Mouse (Mus musculus) MEL (cell line): ENCODE data around the gene Polr1d. TPM values are rescaled to one million over a fixed set of nuclear protein-coding genes. Genes with fewer than 3 reads are reported as not detected.

Experiments used
- DNase-seq: peaks from one replicate; pipeline ENCODE4 v3.0.0; 2011; ENCODE audit warnings: low read depth, low spot score
- H3K27ac ChIP-seq: 2 replicates; pipeline ENCODE4 v1.5.1; 2012; ENCODE audit warnings: low read depth, mild to moderate bottlenecking, control low read depth, low read length, moderate library complexity; ENCODE audit not compliant: control insufficient read depth
- H3K27me3 ChIP-seq, 2 experiments: fragments of 150-350 bp in 1 of 2; sonication (generic) in 1 of 2; 2 replicates each; pipeline ENCODE4 v1.6.1; 2012; ENCODE audit warnings: low read length in 2 of 2, mild to moderate bottlenecking in 2 of 2, improper control_type of control experiment in 1 of 2, moderate library complexity in 1 of 2; ENCODE audit not compliant: insufficient read depth in 2 of 2, control insufficient read depth in 1 of 2
- H3K36me3 ChIP-seq, 2 experiments: 2 replicates each; pipeline ENCODE4 v1.6.1; 2012 to 2014; ENCODE audit warnings: low read length in 2 of 2, improper control_type of control experiment in 1 of 2, inconsistent platforms in 1 of 2, mild to moderate bottlenecking in 1 of 2; ENCODE audit not compliant: insufficient read depth in 2 of 2, control insufficient read depth in 1 of 2
- H3K4me1 ChIP-seq, 2 experiments: fragments of 150-350 bp in 1 of 2; sonication (generic) in 1 of 2; 2 replicates each; pipeline ENCODE4 v1.6.1; 2012; ENCODE audit warnings: low read length in 2 of 2, improper control_type of control experiment in 1 of 2, mild to moderate bottlenecking in 1 of 2; ENCODE audit not compliant: insufficient read depth in 2 of 2, control insufficient read depth in 1 of 2
- H3K4me3 ChIP-seq, 2 experiments: fragments of 150-350 bp in 1 of 2; sonication (generic) in 1 of 2; 2 replicates each; pipeline ENCODE4 v1.5.1; 2012; ENCODE audit warnings: low read depth in 2 of 2, low read length in 2 of 2, mild to moderate bottlenecking in 2 of 2, moderate library complexity in 2 of 2, control low read depth in 1 of 2, improper control_type of control experiment in 1 of 2; ENCODE audit not compliant: control insufficient read depth in 1 of 2, insufficient read depth in 1 of 2
- H3K79me2 ChIP-seq: 2 replicates; pipeline ENCODE4 v1.6.1; 2012; ENCODE audit warnings: mild to moderate bottlenecking, low read length, moderate library complexity; ENCODE audit not compliant: control insufficient read depth, poor library complexity, insufficient read depth
- H3K9ac ChIP-seq: 2 replicates; pipeline ENCODE4 v1.6.1; 2012; ENCODE audit warnings: low read depth, mild to moderate bottlenecking, control low read depth, low read length, moderate library complexity; ENCODE audit not compliant: control insufficient read depth, poor library complexity, severe bottlenecking
- H3K9me3 ChIP-seq: fragments of 150-350 bp; sonication (generic); replicated peaks from 2 replicates; pipeline ENCODE4 v1.6.1; 2012; ENCODE audit warnings: mild to moderate bottlenecking, low read length, improper control_type of control experiment, moderate library complexity; ENCODE audit not compliant: insufficient read depth
- BHLHE40 ChIP-seq: IDR thresholded peaks from 2 replicates; pipeline ENCODE4 v1.6.1; 2012; ENCODE audit warnings: low read depth, mild to moderate bottlenecking, inconsistent platforms, low read length, improper control_type of control experiment, borderline replicate concordance
- CHD1 ChIP-seq: IDR thresholded peaks from 2 replicates; pipeline ENCODE4 v1.6.1; 2012; ENCODE audit warnings: low read depth, mild to moderate bottlenecking, inconsistent platforms, low read length, improper control_type of control experiment
- CHD2 ChIP-seq: IDR thresholded peaks from 2 replicates; pipeline ENCODE4 v1.6.1; 2011; ENCODE audit warnings: low read length, improper control_type of control experiment
- ELF1 ChIP-seq: IDR thresholded peaks from 2 replicates; pipeline ENCODE4 v1.6.1; 2014; ENCODE audit warnings: low read depth, mild to moderate bottlenecking, inconsistent platforms, low read length, improper control_type of control experiment, moderate library complexity
- GATA1 ChIP-seq: IDR thresholded peaks from 2 replicates; pipeline ENCODE4 v1.6.1; 2011; ENCODE audit warnings: low read depth, low read length, improper control_type of control experiment
- HCFC1 ChIP-seq: IDR thresholded peaks from 2 replicates; pipeline ENCODE4 v1.6.1; 2012; ENCODE audit warnings: low read depth, mild to moderate bottlenecking, inconsistent platforms, low read length, improper control_type of control experiment, moderate library complexity
- JUND ChIP-seq: IDR thresholded peaks from 2 replicates; pipeline ENCODE4 v1.6.1; 2011; ENCODE audit warnings: low read depth, mild to moderate bottlenecking, improper control_type of control experiment, low read length
- KAT2A ChIP-seq: conservative IDR thresholded peaks from 2 replicates; pipeline ENCODE4 v1.6.1; 2012; ENCODE audit warnings: low read depth, low read length, improper control_type of control experiment, inconsistent platforms
- MAFK ChIP-seq: IDR thresholded peaks from 2 replicates; pipeline ENCODE4 v1.6.1; 2011; ENCODE audit warnings: low read depth, mild to moderate bottlenecking, low read length, improper control_type of control experiment, borderline replicate concordance
- MAX ChIP-seq: IDR thresholded peaks from 2 replicates; pipeline ENCODE4 v1.6.1; 2011; ENCODE audit warnings: low read length, improper control_type of control experiment
- MAZ ChIP-seq: IDR thresholded peaks from 2 replicates; pipeline ENCODE4 v1.6.1; 2012; ENCODE audit warnings: low read depth, mild to moderate bottlenecking, inconsistent platforms, low read length, improper control_type of control experiment
- MXI1 ChIP-seq: IDR thresholded peaks from 2 replicates; pipeline ENCODE4 v1.6.1; 2011; ENCODE audit warnings: mild to moderate bottlenecking, low read depth, low read length, improper control_type of control experiment
- MYB ChIP-seq: IDR thresholded peaks from 2 replicates; pipeline ENCODE4 v1.6.1; 2011; ENCODE audit warnings: mild to moderate bottlenecking, low read depth, low read length, improper control_type of control experiment
- MYC ChIP-seq: IDR thresholded peaks from 2 replicates; pipeline ENCODE4 v1.6.1; 2011; ENCODE audit warnings: low read depth, mild to moderate bottlenecking, low read length, improper control_type of control experiment, moderate library complexity
- NELFE ChIP-seq: IDR thresholded peaks from 2 replicates; pipeline ENCODE4 v1.6.1; 2011; ENCODE audit warnings: low read depth, low read length, improper control_type of control experiment
- NRF1 ChIP-seq: IDR thresholded peaks from 2 replicates; pipeline ENCODE4 v1.6.1; 2014; ENCODE audit warnings: low read depth, mild to moderate bottlenecking, inconsistent platforms, low read length, improper control_type of control experiment, moderate library complexity; ENCODE audit not compliant: poor library complexity, insufficient read depth, severe bottlenecking
- POLR2AphosphoS2 ChIP-seq: IDR thresholded peaks from 2 replicates; pipeline ENCODE4 v1.6.1; 2011; ENCODE audit warnings: low read length, improper control_type of control experiment
- POLR2AphosphoS5 ChIP-seq: IDR thresholded peaks from 2 replicates; pipeline ENCODE4 v1.6.1; 2012; ENCODE audit warnings: low read depth, borderline replicate concordance, mild to moderate bottlenecking, inconsistent platforms, low read length, moderate library complexity, mixed read lengths
- TCF12 ChIP-seq: IDR thresholded peaks from 2 replicates; pipeline ENCODE4 v1.6.1; 2014; ENCODE audit warnings: low read depth, mild to moderate bottlenecking, inconsistent platforms, low read length, improper control_type of control experiment, moderate library complexity
- UBTF ChIP-seq: IDR thresholded peaks from 2 replicates; pipeline ENCODE4 v1.6.1; 2012; ENCODE audit warnings: low read depth, mild to moderate bottlenecking, inconsistent platforms, low read length, improper control_type of control experiment, moderate library complexity, borderline replicate concordance; ENCODE audit not compliant: insufficient read depth
- USF1 ChIP-seq: IDR thresholded peaks from 2 replicates; pipeline ENCODE4 v1.6.1; 2014; ENCODE audit warnings: low read depth, mild to moderate bottlenecking, inconsistent platforms, low read length, improper control_type of control experiment, moderate library complexity
- ZNF384 ChIP-seq: IDR thresholded peaks from 2 replicates; pipeline ENCODE4 v1.6.1; 2012; ENCODE audit warnings: low read depth, mild to moderate bottlenecking, inconsistent platforms, low read length, improper control_type of control experiment
- polyA plus RNA-seq, 2 experiments: library from polyadenylated mRNA; stranded (reverse) in 1 of 2; unstranded in 1 of 2; fragments of >175 nt in 1 of 2; fragments of >200 nt in 1 of 2; gene quantifications; 2 replicates each; pipeline versions ENCODE4 v1.2.1 to v1.2.4; 2012; ENCODE audit warnings: low replicate concordance in 2 of 2, low read depth in 1 of 2; ENCODE audit not compliant: insufficient read length in 2 of 2, insufficient read depth in 1 of 2, missing spikeins in 1 of 2
- total RNA-seq: library from RNA; depleted of rRNA; stranded (reverse); fragments of 300-350 nt; gene quantifications from 2 replicates; pipeline ENCODE4 v1.2.3, GENCODE M21; 2012

Polr1d gene
- total and polyA plus RNA-seq, 3 experiments: 185 to 506 (median 388) TPM

DNA sequence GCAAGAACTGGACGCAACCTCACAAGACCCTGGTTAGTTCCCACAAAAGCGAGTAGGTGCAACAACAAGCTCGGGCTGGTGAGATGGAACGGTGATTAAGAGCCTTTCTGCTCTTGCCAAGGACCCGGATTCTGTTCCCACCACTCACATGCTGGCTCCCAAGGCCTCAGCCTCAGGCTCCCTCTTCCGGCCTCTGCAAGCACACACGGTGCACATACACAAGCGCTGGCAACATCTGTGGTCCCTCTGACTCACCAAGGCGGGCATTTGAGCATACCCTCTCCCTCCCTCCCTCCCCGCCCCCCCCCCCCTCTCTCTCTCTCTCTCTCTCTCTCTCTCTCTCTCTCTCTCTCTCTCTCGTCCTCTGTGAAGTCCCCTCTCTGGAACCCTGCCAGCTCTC lies 31.5 kb upstream of the Polr1d start:
- peaks cover 0 to 5% of the 10 kb centered on the region in 2 experiments; a peak in 2 of 4 replicates for H3K36me3 ChIP-seq
- no peaks in the 10 kb centered on the region for H3K9me3 ChIP-seq
- TF ChIP-seq CHD1 (no peak), NELFE (no peak), MYC (no peak), NRF1 (no peak), TCF12 (no peak), ZNF384 (no peak), MAZ (no peak), POLR2AphosphoS2 (no peak), MYB (no peak), JUND (no peak), MXI1 (no peak), CHD2 (no peak), MAFK (no peak)
- H3K4me1 ChIP-seq: no peaks in the 10 kb centered on the region
- no peak for DNase-seq
- H3K9ac ChIP-seq: no peak overlapping the region
- no peak overlapping the region for H3K4me3 ChIP-seq
- H3K79me2 ChIP-seq: peaks cover 23% of the 10 kb centered on the region
- no peaks in the 10 kb centered on the region for H3K27me3 ChIP-seq
- no peak overlapping the region for H3K27ac ChIP-seq

DNA sequence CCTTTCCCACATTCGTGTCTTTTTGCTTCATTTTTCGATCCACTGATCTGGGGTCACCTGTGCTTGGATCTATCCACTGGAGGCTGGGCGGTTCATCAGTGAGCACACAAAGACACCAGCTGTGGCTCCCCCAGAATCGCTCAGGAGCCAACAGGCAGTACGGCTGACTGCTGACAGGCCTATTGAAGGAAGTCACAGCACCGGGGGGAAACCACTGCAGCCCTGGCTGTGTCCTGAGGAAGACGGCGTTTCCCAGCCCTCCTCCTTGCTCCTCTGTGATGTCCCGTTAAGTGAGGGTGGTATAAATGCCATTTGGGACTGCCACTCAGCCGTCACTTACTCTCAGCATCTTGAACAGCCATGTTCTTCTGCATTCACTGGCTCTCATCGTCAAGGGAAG lies 30.9 kb upstream of the Polr1d start:
- Histone ChIP-seq H3K4me3 (no peak overlapping the region), H3K27me3 (no peaks in the 10 kb centered on the region), H3K9me3 (no peaks in the 10 kb centered on the region), H3K9ac (no peak overlapping the region), H3K4me1 (no peaks in the 10 kb centered on the region), H3K79me2 (peaks cover 24% of the 10 kb centered on the region), H3K27ac (no peak overlapping the region), H3K36me3 (peaks cover 0 to 5% of the 10 kb centered on the region in 2 experiments; a peak in 2 of 4 replicates)
- DNase-seq: no peak
- no peak for TF ChIP-seq HCFC1
- TF ChIP-seq GATA1: no peak
- TF ChIP-seq MAX: no peak
- no peak for TF ChIP-seq BHLHE40
- TF ChIP-seq USF1: no peak
- no peak for TF ChIP-seq POLR2AphosphoS5
- no peak for TF ChIP-seq JUND
- TF ChIP-seq MYC: no peak
- no peak for TF ChIP-seq KAT2A
- TF ChIP-seq ELF1: no peak
- no peak for TF ChIP-seq CHD2
- no peak for TF ChIP-seq ZNF384
- no peak for TF ChIP-seq POLR2AphosphoS2
- TF ChIP-seq UBTF: no peak
